In genomic region chr1:191445831-191446258, GRCm38 (mm10) we compare ENCODE assay signal across 9 mouse cellular contexts. TPM values are rescaled to one million over a fixed set of nuclear protein-coding genes. Genes with fewer than 3 reads are reported as not detected.
A peak's percentile ranks its signal among the peaks of the same experiment; 100 is the strongest.
DNase-seq lines count a peak whose midpoint lies in the region; ATAC-seq lines count a peak whose summit lies in the region.
"Had no signal": no experiment of that assay in that cellular context is flagged by ENCODE, and none has a peak within 500 bp of the region (broad histone marks: within the 10 kb centered on the region; RNA-seq: fewer than 3 reads in every experiment).

No protein-coding gene starts in this region.

- DNase-seq in heart, postnatal 25 days (ENCODE audit: low spot score) = no peak
- DNase-seq in kidney, postnatal 36 days = peak; percentile 59 to 61
- DNase-seq in thymus, postnatal 36 days = peak; percentile 72 to 80
- no peak for DNase-seq in hindbrain, embryonic 10.5 days (ENCODE audit: low spot score)
- no peak for DNase-seq in cerebellum, adult 11 months
- DNase-seq in cerebellum, adult 9-10 months = no peak
- DNase-seq: left cerebral cortex, postnatal 4 days had no signal

- H3K36me3 ChIP-seq in heart, embryonic 16.5 days (ENCODE audit: control insufficient read depth, insufficient read depth) = no peaks in the 10 kb centered on the region
- H3K36me3 ChIP-seq in hindbrain, embryonic 10.5 days = no peaks in the 10 kb centered on the region

- H3K4me3 ChIP-seq in heart, embryonic 16.5 days (ENCODE audit: low read length) = no peak overlapping the region
- no peak overlapping the region for H3K4me3 ChIP-seq in hindbrain, embryonic 10.5 days

- H3K4me1 ChIP-seq in heart, embryonic 16.5 days (ENCODE audit: control insufficient read depth, insufficient read depth, low read length) = peaks cover 21% of the 10 kb centered on the region
- peaks cover 10% of the 10 kb centered on the region for H3K4me1 ChIP-seq in hindbrain, embryonic 10.5 days (replicated peaks)

- peak; percentile 43 for ATAC-seq in heart, embryonic 16.5 days (replicated peaks; ENCODE audit: extremely low read depth, insufficient read depth, low FRiP score)
- peak; percentile 24 for ATAC-seq in megakaryocyte progenitor cell, adult 5-6 weeks (replicated peaks; ENCODE audit: poor library complexity)

- intact Hi-C loops in heart, postnatal 25 days (cut with DNase I) = no loop called here

- H3K4me2 ChIP-seq in heart, embryonic 16.5 days (ENCODE audit: low read depth, low read length) = no peak overlapping the region; the same call in 1 of the 2 replicates

- no peak overlapping the region for H3K27ac ChIP-seq in heart, embryonic 16.5 days (ENCODE audit: low read length)
- H3K27ac ChIP-seq in hindbrain, embryonic 10.5 days = no peak overlapping the region

- H3K9me3 ChIP-seq in heart, embryonic 16.5 days (replicated peaks; ENCODE audit: control insufficient read depth, low read length) = no peaks in the 10 kb centered on the region
- H3K9me3 ChIP-seq in hindbrain, embryonic 10.5 days = no peaks in the 10 kb centered on the region

- H3K9ac ChIP-seq in heart, embryonic 16.5 days (ENCODE audit: low read length) = no peak overlapping the region

- no peaks in the 10 kb centered on the region for H3K27me3 ChIP-seq in heart, embryonic 16.5 days (ENCODE audit: control insufficient read depth, insufficient read depth, low read length)
- H3K27me3 ChIP-seq in hindbrain, embryonic 10.5 days (ENCODE audit: insufficient read depth, poor library complexity, severe bottlenecking) = no peaks in the 10 kb centered on the region

- 54% methylated on average over 9 of the region's 9 CpGs for WGBS in heart, embryonic 16.5 days
- WGBS in hindbrain, embryonic 10.5 days = 75% methylated on average over 9 of the region's 9 CpGs

RNA-seq across cellular contexts. Expression of gene Ppp2r5a, which starts 42.8 kb away (rescaled TPM):
- 22.8 and 27.2 TPM in 2 replicates for polyA plus RNA-seq in heart, embryonic 16.5 days (2015; fragmentation: Nextera tagmentation; extraction: Ambion mirVana)
- 100 to 1,000 TPM; 103 to 110 TPM for total RNA-seq in heart, postnatal 25 days (2021)
- total RNA-seq in megakaryocyte progenitor cell, adult 5-6 weeks (2015) = 124 and 129 TPM in 2 replicates
- total RNA-seq in megakaryocyte progenitor cell, adult 5-6 weeks (2017) = 125 and 139 TPM in 2 replicates
- 8.0 and 12.4 TPM in 2 replicates for polyA plus RNA-seq in hindbrain, embryonic 10.5 days (2016; fragmentation: Nextera tagmentation; extraction: Ambion mirVana)

Comparison
In these comparisons a context has a peak if more than half of its experiments do, and no peak if none do; other contexts are left out.
1. DNase-seq: peak in kidney, postnatal 36 days (2 of 2) and thymus, postnatal 36 days (2 of 2); none in heart, postnatal 25 days (single experiment), hindbrain, embryonic 10.5 days (single experiment), cerebellum, adult 11 months (single experiment) and cerebellum, adult 9-10 months (single experiment).